Mouse (Mus musculus): Measurements from ENCODE around the gene Olfr814. TPM values are rescaled to one million over a fixed set of nuclear protein-coding genes. Genes with fewer than 3 reads are reported as not detected.

Gene Olfr814
- not detected for polyA plus RNA-seq (2014; fragmentation: Illumina TruSeq; extraction: RNeasy Lipid Tissue Mini Kit (QIAGEN cat#74804); ENCODE audit: low read depth, low replicate concordance)

DNA sequence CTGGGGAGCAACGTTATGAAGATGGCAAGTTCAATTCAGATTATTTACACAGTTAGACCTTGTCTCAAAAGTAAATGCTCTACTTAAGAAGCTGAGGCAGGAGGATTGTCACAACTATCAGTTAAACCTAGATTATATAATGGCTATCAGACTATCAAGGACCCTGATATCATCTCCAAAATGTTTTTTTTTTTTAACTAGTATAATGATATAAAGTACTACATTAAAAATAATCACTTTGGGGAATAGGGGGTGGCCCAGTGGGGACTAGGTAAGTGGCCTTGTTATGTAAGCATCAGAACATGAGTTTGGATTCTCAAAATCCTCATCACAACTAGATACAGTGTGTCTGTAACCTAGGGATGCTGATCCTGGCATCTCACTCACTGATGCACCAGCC lies at the start of gene Olfr814:
TSS of gene Olfr814 (minus strand) at position 101 of the 400 bp plus-strand sequence.

DNA sequence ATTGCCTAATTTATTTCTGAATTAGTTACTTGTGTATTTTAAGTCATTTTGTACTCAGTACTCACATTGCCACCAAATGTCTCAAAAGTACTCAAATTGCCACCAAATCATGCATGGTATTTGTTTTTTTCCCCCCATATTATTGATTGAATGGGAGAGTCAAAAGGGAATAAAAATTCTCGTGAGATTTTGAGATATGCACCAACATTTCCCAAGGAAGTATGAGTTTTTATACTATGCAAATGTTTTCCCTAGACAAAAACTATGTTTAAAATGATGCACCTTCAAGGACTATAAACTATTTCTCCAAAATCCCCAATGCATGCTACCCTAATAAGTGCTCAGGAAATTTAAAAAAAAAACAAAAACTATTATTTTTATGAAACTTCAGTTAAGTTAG lies 35.8 kb upstream of the Olfr814 start, which contains the start of gene Olfr816:
TSS of gene Olfr816 (minus strand) at position 101 of the 400 bp plus-strand sequence.

GRCm38 (mm10) chr10:129905767-129906166 lies 26.1 kb upstream of the Olfr814 start, which contains the start of gene Olfr815:
TSS of gene Olfr815 (minus strand) at chr10:129905867.

GRCm38 (mm10) chr10:129855067-129855466 lies 24.6 kb downstream of the Olfr814 start, which contains the start of gene Olfr813:
TSS of gene Olfr813 (plus strand) at chr10:129855367.

DNA sequence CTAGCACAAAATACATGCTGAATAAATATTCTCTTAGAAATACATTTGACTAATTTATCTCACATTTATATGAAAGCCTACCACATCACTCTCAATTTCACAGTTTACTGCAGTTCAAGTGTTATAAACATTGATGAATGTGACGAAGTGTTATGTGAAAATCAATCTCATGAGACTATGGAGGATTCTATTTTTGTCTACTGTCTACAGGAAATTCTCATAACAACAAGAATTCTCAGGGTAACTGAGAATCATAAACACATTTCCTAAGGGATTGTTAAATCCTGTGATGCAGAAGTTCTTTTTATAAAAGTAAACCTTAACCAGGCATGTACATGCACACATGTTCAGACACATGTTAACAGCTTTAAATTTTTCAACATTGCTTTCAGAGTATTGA lies 33.7 kb downstream of the Olfr814 start, which contains the start of gene Olfr812:
TSS of gene Olfr812 (minus strand) at position 101 of the 400 bp plus-strand sequence.

Other genes starting within 250 kb of the Olfr814 start
- not detected for gene Olfr799, start 242.4 kb downstream of the Olfr814 start, polyA plus RNA-seq (2014; fragmentation: Illumina TruSeq; extraction: RNeasy Lipid Tissue Mini Kit (QIAGEN cat#74804); ENCODE audit: low read depth, low replicate concordance)
- not detected for gene Olfr800, start 222.2 kb downstream of the Olfr814 start, polyA plus RNA-seq (2014; fragmentation: Illumina TruSeq; extraction: RNeasy Lipid Tissue Mini Kit (QIAGEN cat#74804); ENCODE audit: low read depth, low replicate concordance)
- gene Olfr801, start 206.0 kb downstream of the Olfr814 start, polyA plus RNA-seq (2014; fragmentation: Illumina TruSeq; extraction: RNeasy Lipid Tissue Mini Kit (QIAGEN cat#74804); ENCODE audit: low read depth, low replicate concordance), result not detected
- gene Olfr802, start 191.7 kb downstream of the Olfr814 start, polyA plus RNA-seq (2014; fragmentation: Illumina TruSeq; extraction: RNeasy Lipid Tissue Mini Kit (QIAGEN cat#74804); ENCODE audit: low read depth, low replicate concordance), result not detected
- gene Olfr803, start 185.6 kb downstream of the Olfr814 start, polyA plus RNA-seq (2014; fragmentation: Illumina TruSeq; extraction: RNeasy Lipid Tissue Mini Kit (QIAGEN cat#74804); ENCODE audit: low read depth, low replicate concordance), result not detected
- not detected for gene Olfr804, start 176.6 kb downstream of the Olfr814 start, polyA plus RNA-seq (2014; fragmentation: Illumina TruSeq; extraction: RNeasy Lipid Tissue Mini Kit (QIAGEN cat#74804); ENCODE audit: low read depth, low replicate concordance)
- gene Olfr805, start 150.5 kb downstream of the Olfr814 start, polyA plus RNA-seq (2014; fragmentation: Illumina TruSeq; extraction: RNeasy Lipid Tissue Mini Kit (QIAGEN cat#74804); ENCODE audit: low read depth, low replicate concordance), result not detected
- not detected for gene Olfr806, start 137.9 kb downstream of the Olfr814 start, polyA plus RNA-seq (2014; fragmentation: Illumina TruSeq; extraction: RNeasy Lipid Tissue Mini Kit (QIAGEN cat#74804); ENCODE audit: low read depth, low replicate concordance)
- gene Olfr807, start 122.1 kb downstream of the Olfr814 start, polyA plus RNA-seq (2014; fragmentation: Illumina TruSeq; extraction: RNeasy Lipid Tissue Mini Kit (QIAGEN cat#74804); ENCODE audit: low read depth, low replicate concordance), result not detected
- gene Olfr808, start 114.4 kb downstream of the Olfr814 start, polyA plus RNA-seq (2014; fragmentation: Illumina TruSeq; extraction: RNeasy Lipid Tissue Mini Kit (QIAGEN cat#74804); ENCODE audit: low read depth, low replicate concordance), result not detected
- not detected for gene Olfr809, start 105.2 kb downstream of the Olfr814 start, polyA plus RNA-seq (2014; fragmentation: Illumina TruSeq; extraction: RNeasy Lipid Tissue Mini Kit (QIAGEN cat#74804); ENCODE audit: low read depth, low replicate concordance)
- gene Olfr810, start 84.9 kb downstream of the Olfr814 start, polyA plus RNA-seq (2014; fragmentation: Illumina TruSeq; extraction: RNeasy Lipid Tissue Mini Kit (QIAGEN cat#74804); ENCODE audit: low read depth, low replicate concordance), result not detected
- not detected for gene Olfr811, start 75.5 kb downstream of the Olfr814 start, polyA plus RNA-seq (2014; fragmentation: Illumina TruSeq; extraction: RNeasy Lipid Tissue Mini Kit (QIAGEN cat#74804); ENCODE audit: low read depth, low replicate concordance)
- not detected for gene Olfr812, start 33.8 kb downstream of the Olfr814 start, polyA plus RNA-seq (2014; fragmentation: Illumina TruSeq; extraction: RNeasy Lipid Tissue Mini Kit (QIAGEN cat#74804); ENCODE audit: low read depth, low replicate concordance)
- not detected for gene Olfr813, start 24.5 kb downstream of the Olfr814 start, polyA plus RNA-seq (2014; fragmentation: Illumina TruSeq; extraction: RNeasy Lipid Tissue Mini Kit (QIAGEN cat#74804); ENCODE audit: low read depth, low replicate concordance)
- gene Olfr815, start 26.0 kb upstream of the Olfr814 start, polyA plus RNA-seq (2014; fragmentation: Illumina TruSeq; extraction: RNeasy Lipid Tissue Mini Kit (QIAGEN cat#74804); ENCODE audit: low read depth, low replicate concordance), result not detected
- not detected for gene Olfr816, start 35.7 kb upstream of the Olfr814 start, polyA plus RNA-seq (2014; fragmentation: Illumina TruSeq; extraction: RNeasy Lipid Tissue Mini Kit (QIAGEN cat#74804); ENCODE audit: low read depth, low replicate concordance)
- gene Olfr818, start 69.2 kb upstream of the Olfr814 start, polyA plus RNA-seq (2014; fragmentation: Illumina TruSeq; extraction: RNeasy Lipid Tissue Mini Kit (QIAGEN cat#74804); ENCODE audit: low read depth, low replicate concordance), result not detected
- not detected for gene Olfr819, start 87.4 kb upstream of the Olfr814 start, polyA plus RNA-seq (2014; fragmentation: Illumina TruSeq; extraction: RNeasy Lipid Tissue Mini Kit (QIAGEN cat#74804); ENCODE audit: low read depth, low replicate concordance)
- not detected for gene Olfr247, start 96.3 kb upstream of the Olfr814 start, polyA plus RNA-seq (2014; fragmentation: Illumina TruSeq; extraction: RNeasy Lipid Tissue Mini Kit (QIAGEN cat#74804); ENCODE audit: low read depth, low replicate concordance)
- not detected for gene Gm10310, start 105.2 kb upstream of the Olfr814 start, polyA plus RNA-seq (2014; fragmentation: Illumina TruSeq; extraction: RNeasy Lipid Tissue Mini Kit (QIAGEN cat#74804); ENCODE audit: low read depth, low replicate concordance)
- gene Olfr820, start 132.8 kb upstream of the Olfr814 start, polyA plus RNA-seq (2014; fragmentation: Illumina TruSeq; extraction: RNeasy Lipid Tissue Mini Kit (QIAGEN cat#74804); ENCODE audit: low read depth, low replicate concordance), result not detected
- not detected for gene Olfr821, start 150.5 kb upstream of the Olfr814 start, polyA plus RNA-seq (2014; fragmentation: Illumina TruSeq; extraction: RNeasy Lipid Tissue Mini Kit (QIAGEN cat#74804); ENCODE audit: low read depth, low replicate concordance)
- not detected for gene Olfr822, start 191.4 kb upstream of the Olfr814 start, polyA plus RNA-seq (2014; fragmentation: Illumina TruSeq; extraction: RNeasy Lipid Tissue Mini Kit (QIAGEN cat#74804); ENCODE audit: low read depth, low replicate concordance)
- gene Olfr823, start 235.5 kb upstream of the Olfr814 start, polyA plus RNA-seq (2014; fragmentation: Illumina TruSeq; extraction: RNeasy Lipid Tissue Mini Kit (QIAGEN cat#74804); ENCODE audit: low read depth, low replicate concordance), result not detected